Mouse (Mus musculus) megakaryocyte progenitor cell, adult 5-6 weeks (primary cell): Measurements from ENCODE around the gene Cnih3. TPM values are rescaled to one million over a fixed set of nuclear protein-coding genes. Genes with fewer than 3 reads are reported as not detected.

ENCODE experiments used
- ATAC-seq: replicated peaks from 2 replicates; pipeline ENCODE4 v1.8.0; 2016; ENCODE audit warnings: mild to moderate bottlenecking, moderate TSS enrichment, inconsistent platforms; ENCODE audit not compliant: poor library complexity
- total RNA-seq, 2 experiments: library from RNA; stranded (forward) in 1 of 2; stranded (reverse) in 1 of 2; fragments of 157-497, 149-512 nt in 1 of 2; fragments of 200-1000 nt in 1 of 2; gene quantifications; 2 replicates each; pipeline versions ENCODE4 v1.2.3 to v1.2.4; 2015 to 2017

The Cnih3 gene
- total RNA-seq (2015) (not detected in 2 replicates), total RNA-seq (2017) (not detected in 2 replicates)

GRCm38 (mm10) chr1:181352367-181353199, at the start of gene Cnih3:
TSS of gene Cnih3 (plus strand) at chr1:181352628.
- ATAC-seq = peak; percentile 32; the same call in 1 of the 2 replicates

- no peak for ATAC-seq
These were observed 44.4 kb upstream of the Cnih3 start for GRCm38 (mm10) chr1:181307981-181308380.

GRCm38 (mm10) chr1:181310712-181311111, 41.7 kb upstream of the Cnih3 start:
- ATAC-seq = peak; percentile 73

GRCm38 (mm10) chr1:181312115-181313045, 40.0 kb upstream of the Cnih3 start:
- ATAC-seq = peak; percentile 68

- no peak for ATAC-seq
These were observed 39.4 kb upstream of the Cnih3 start for GRCm38 (mm10) chr1:181313046-181313415.

- ATAC-seq = no peak
These were observed 38.1 kb upstream of the Cnih3 start for GRCm38 (mm10) chr1:181314301-181314700.

- ATAC-seq = no peak
These were observed 37.1 kb upstream of the Cnih3 start for GRCm38 (mm10) chr1:181315350-181315749.

GRCm38 (mm10) chr1:181316571-181316970, 35.9 kb upstream of the Cnih3 start:
- peak; percentile 69 for ATAC-seq

- ATAC-seq = no peak
These were observed 33.0 kb upstream of the Cnih3 start for GRCm38 (mm10) chr1:181319466-181319865.

- ATAC-seq = no peak
These were observed 31.3 kb upstream of the Cnih3 start for GRCm38 (mm10) chr1:181321149-181321548.

GRCm38 (mm10) chr1:181323134-181323533, 29.3 kb upstream of the Cnih3 start:
- ATAC-seq = peak; percentile 88

- ATAC-seq = no peak
These were observed 25.3 kb upstream of the Cnih3 start for GRCm38 (mm10) chr1:181327137-181327536.

- ATAC-seq = peak; percentile 45
These were observed 24.6 kb upstream of the Cnih3 start for GRCm38 (mm10) chr1:181327636-181328420.

GRCm38 (mm10) chr1:181329110-181329509, 23.3 kb upstream of the Cnih3 start:
- ATAC-seq = no peak

GRCm38 (mm10) chr1:181332597-181332996, 19.8 kb upstream of the Cnih3 start:
- ATAC-seq = peak; percentile 63

GRCm38 (mm10) chr1:181334329-181335018, 18.0 kb upstream of the Cnih3 start:
- ATAC-seq = peak; percentile 78

GRCm38 (mm10) chr1:181335019-181335365, 17.4 kb upstream of the Cnih3 start:
- ATAC-seq = peak; percentile 61

GRCm38 (mm10) chr1:181335388-181335787, 17.0 kb upstream of the Cnih3 start:
- ATAC-seq = peak; percentile 10; the same call in 1 of the 2 replicates

GRCm38 (mm10) chr1:181336857-181337256, 15.6 kb upstream of the Cnih3 start:
- no peak for ATAC-seq

- ATAC-seq = no peak
These were observed 13.3 kb upstream of the Cnih3 start for GRCm38 (mm10) chr1:181339106-181339505.
